Mouse (Mus musculus) neural tube, embryonic 11.5 days (tissue): Measurements from ENCODE around the gene Snrpc. TPM values are rescaled to one million over a fixed set of nuclear protein-coding genes. Genes with fewer than 3 reads are reported as not detected.

Experiments used
- ATAC-seq: fragments of 200-750 bp; cut with Nextera tagmentation; 2 replicates; pipeline ENCODE4 v1.8.0; 2017; ENCODE audit warnings: moderate number of reproducible peaks, mild to moderate bottlenecking, moderate TSS enrichment, moderate library complexity; ENCODE audit not compliant: insufficient read depth, low FRiP score, low TSS enrichment
- DNase-seq: peaks from one replicate; pipeline ENCODE4 v3.0.0-alpha.2; 2015; ENCODE audit warnings: low spot score
- H3K27ac ChIP-seq: fragments of 300-500 bp; sonication (generic); 2 replicates; pipeline ENCODE4 v1.5.1; 2014; ENCODE audit warnings: low read depth, mild to moderate bottlenecking, low read length
- H3K27me3 ChIP-seq: fragments of 300-500 bp; sonication (generic); 2 replicates; pipeline ENCODE4 v1.6.1; 2014; ENCODE audit warnings: mild to moderate bottlenecking, low read length, mixed read lengths; ENCODE audit not compliant: control insufficient read depth, insufficient read depth
- H3K36me3 ChIP-seq: fragments of 300-500 bp; sonication (generic); 2 replicates; pipeline ENCODE4 v1.6.1; 2014; ENCODE audit warnings: mild to moderate bottlenecking, low read length, moderate library complexity, mixed read lengths; ENCODE audit not compliant: control insufficient read depth, insufficient read depth
- H3K4me1 ChIP-seq: fragments of 300-500 bp; sonication (generic); 2 replicates; pipeline ENCODE4 v1.6.1; 2014; ENCODE audit warnings: low read length, mixed read lengths; ENCODE audit not compliant: control insufficient read depth, insufficient read depth
- H3K4me2 ChIP-seq: fragments of 300-500 bp; sonication (generic); 2 replicates; pipeline ENCODE4 v1.6.1; 2014; ENCODE audit warnings: low read depth, mild to moderate bottlenecking, moderate library complexity
- H3K4me3 ChIP-seq: fragments of 300-500 bp; sonication (generic); 2 replicates; pipeline ENCODE4 v1.5.1; 2014; ENCODE audit warnings: low read depth, low read length
- H3K9ac ChIP-seq: fragments of 300-500 bp; sonication (generic); 2 replicates; pipeline ENCODE4 v1.6.1; 2014; ENCODE audit warnings: mild to moderate bottlenecking, low read length
- H3K9me3 ChIP-seq: fragments of 300-500 bp; sonication (generic); 2 replicates; pipeline ENCODE4 v1.6.1; 2016; ENCODE audit warnings: low read length; ENCODE audit not compliant: control insufficient read depth
- WGBS: fragments of 180-500 bp; shearing (Covaris S2); extraction: QIAGEN DNeasy Blood & Tissue Kit; methylation state at CpG from one replicate; pipeline ENCODE4 v1.1.7; 2014; 5-methylcytosine and 5-hydroxymethylcytosine counted together
- polyA plus RNA-seq: library from polyadenylated mRNA; unstranded; fragments of >200 nt; fragmentation: Nextera tagmentation; extraction: Ambion mirVana; gene quantifications from 2 replicates; pipeline ENCODE4 v1.2.1, GENCODE M21; 2014

The Snrpc gene
- polyA plus RNA-seq, 1 experiment from 2014 or later = 350 TPM

GRCm38 (mm10) chr17:27811980-27812379, 26.0 kb upstream of the Snrpc start:
- WGBS = 91% methylated on average over 3 of the region's 3 CpGs
- DNase-seq = no peak
- Histone ChIP-seq H3K4me1 (no peaks in the 10 kb centered on the region), H3K4me2 (no peak overlapping the region), H3K27me3 (no peaks in the 10 kb centered on the region), H3K27ac (no peak overlapping the region), H3K9me3 (no peaks in the 10 kb centered on the region), H3K36me3 (no peaks in the 10 kb centered on the region), H3K4me3 (no peak overlapping the region), H3K9ac (no peak overlapping the region)
- ATAC-seq = no peak

GRCm38 (mm10) chr17:27814606-27815005, 23.3 kb upstream of the Snrpc start:
- Histone ChIP-seq H3K36me3 (no peaks in the 10 kb centered on the region), H3K4me2 (no peak overlapping the region), H3K27me3 (no peaks in the 10 kb centered on the region), H3K4me3 (no peak overlapping the region), H3K9ac (no peak overlapping the region), H3K27ac (no peak overlapping the region), H3K4me1 (peaks cover 12% of the 10 kb centered on the region), H3K9me3 (no peaks in the 10 kb centered on the region)
- DNase-seq (no peak), ATAC-seq (no peak)

GRCm38 (mm10) chr17:27819011-27819410, 18.9 kb upstream of the Snrpc start:
- H3K27ac ChIP-seq = no peak overlapping the region
- no peaks in the 10 kb centered on the region for H3K36me3 ChIP-seq

GRCm38 (mm10) chr17:27819521-27819970, 18.4 kb upstream of the Snrpc start:
- H3K27ac ChIP-seq = 0 out of 2 replicates have a peak overlapping the region, but pooled peaks have one; percentile 69
- H3K4me1 ChIP-seq = peaks cover 15% of the 10 kb centered on the region
- WGBS = 1% methylated on average over 20 of the region's 20 CpGs
- H3K27me3 ChIP-seq = no peaks in the 10 kb centered on the region
- H3K9me3 ChIP-seq = no peaks in the 10 kb centered on the region
- no peaks in the 10 kb centered on the region for H3K36me3 ChIP-seq
- ATAC-seq (no peak), DNase-seq (no peak)
- H3K4me3 ChIP-seq = peak overlapping the region; percentile 92
- H3K4me2 ChIP-seq = peak overlapping the region; percentile 96
- H3K9ac ChIP-seq = peak overlapping the region; percentile 88

More at GRCm38 (mm10) chr17:27819011-27819410, 18.9 kb upstream of the Snrpc start:
- no peak for ATAC-seq
- Histone ChIP-seq H3K9me3 (no peaks in the 10 kb centered on the region), H3K4me2 (peak overlapping the region; percentile 96), H3K9ac (peak overlapping the region; percentile 88), H3K4me3 (peak overlapping the region; percentile 92), H3K27me3 (no peaks in the 10 kb centered on the region), H3K4me1 (peaks cover 15% of the 10 kb centered on the region)
- DNase-seq = no peak
- WGBS = 37% methylated on average over 7 of the region's 7 CpGs

GRCm38 (mm10) chr17:27819971-27820567, 17.9 kb upstream of the Snrpc start:
- peak; percentile 38 for DNase-seq
- Histone ChIP-seq H3K9ac (peak overlapping the region; percentile 88), H3K27ac (peak overlapping the region; percentile 69), H3K4me3 (peak overlapping the region; percentile 92), H3K9me3 (no peaks in the 10 kb centered on the region), H3K36me3 (no peaks in the 10 kb centered on the region), H3K4me2 (peak overlapping the region; percentile 96), H3K27me3 (no peaks in the 10 kb centered on the region), H3K4me1 (peaks cover 15% of the 10 kb centered on the region)
- WGBS = under 1% methylated on average over 50 of the region's 62 CpGs
- ATAC-seq = peak; percentile 84

GRCm38 (mm10) chr17:27820568-27821406, 17.2 kb upstream of the Snrpc start, which contains the start of gene D17Wsu92e:
TSS of gene D17Wsu92e (minus strand) at chr17:27820648.
- peak within 1 kb of the TSS; percentile 88 for H3K9ac ChIP-seq
- peak within 1 kb of the TSS; percentile 92 for H3K4me3 ChIP-seq
- ATAC-seq (peak; percentile 95), DNase-seq (peak; percentile 99)
- no peaks in the 10 kb centered on the region for H3K36me3 ChIP-seq
- peak within 1 kb of the TSS; percentile 96 for H3K4me2 ChIP-seq
- peaks cover 15% of the 10 kb centered on the region for H3K4me1 ChIP-seq
- no peaks in the 10 kb centered on the region for H3K9me3 ChIP-seq
- no peaks in the 10 kb centered on the region for H3K27me3 ChIP-seq
- peak within 1 kb of the TSS; percentile 69 for H3K27ac ChIP-seq
- 3% methylated on average over 48 of the region's 56 CpGs for WGBS

- ATAC-seq (no peak), DNase-seq (no peak)
- Histone ChIP-seq H3K9me3 (no peaks in the 10 kb centered on the region), H3K36me3 (no peaks in the 10 kb centered on the region), H3K27me3 (no peaks in the 10 kb centered on the region), H3K27ac (no peak overlapping the region), H3K4me3 (no peak overlapping the region), H3K4me1 (peaks cover 22% of the 10 kb centered on the region), H3K4me2 (peak overlapping the region; percentile 57), H3K9ac (no peak overlapping the region)
- WGBS = 70% methylated on average over 9 of the region's 9 CpGs
Measured at GRCm38 (mm10) chr17:27821407-27822338, 16.3 kb upstream of the Snrpc start.

- Histone ChIP-seq H3K4me1 (peaks cover 22% of the 10 kb centered on the region), H3K36me3 (no peaks in the 10 kb centered on the region), H3K4me2 (no peak overlapping the region), H3K9ac (no peak overlapping the region), H3K27me3 (no peaks in the 10 kb centered on the region), H3K27ac (no peak overlapping the region), H3K9me3 (no peaks in the 10 kb centered on the region), H3K4me3 (no peak overlapping the region)
- DNase-seq (no peak), ATAC-seq (no peak)
- WGBS = 84% methylated on average over 9 of the region's 9 CpGs
Measured at GRCm38 (mm10) chr17:27823142-27823905, 14.6 kb upstream of the Snrpc start.
